Mouse (Mus musculus) NIH3T3 (cell line): ENCODE measurements at regions not wholly inside any gene's neighbourhood (a gene's known extent, or its start where the extent isn't known, plus 50 kb on each side); places are given as distances from the start of the nearest gene placed in this dataset.

Experiments
- DNase-seq: peaks from one replicate; pipeline ENCODE4 v3.0.0-alpha.2; 2012; ENCODE audit warnings: low read depth

GRCm38 (mm10) chr4:47724331-47725004 is 250.0 kb downstream of the Sec61b start:
- no peak for DNase-seq

GRCm38 (mm10) chr4:47725005-47725340 is 250.5 kb downstream of the Sec61b start:
- DNase-seq: no peak

- no peak for DNase-seq
Observed at GRCm38 (mm10) chr4:47746498-47747190, 272.2 kb downstream of the Sec61b start.

- no peak for DNase-seq
Observed at GRCm38 (mm10) chr4:47772230-47772920, 272.6 kb upstream of the Nr4a3 start.

- no peak for DNase-seq
Observed at GRCm38 (mm10) chr4:47774664-47775063, 270.3 kb upstream of the Nr4a3 start.

- DNase-seq: peak; percentile 3
Observed at GRCm38 (mm10) chr4:47781039-47781438, 263.9 kb upstream of the Nr4a3 start.

- no peak for DNase-seq
Observed at GRCm38 (mm10) chr4:47796977-47797376, 248.0 kb upstream of the Nr4a3 start.

GRCm38 (mm10) chr4:47799165-47799564 is 245.8 kb upstream of the Nr4a3 start:
- DNase-seq: no peak

- DNase-seq: no peak
Observed at GRCm38 (mm10) chr4:47803111-47803510, 241.8 kb upstream of the Nr4a3 start.

- no peak for DNase-seq
Observed at GRCm38 (mm10) chr4:47807877-47808276, 237.1 kb upstream of the Nr4a3 start.

- DNase-seq: no peak
Observed at GRCm38 (mm10) chr4:47814030-47814429, 230.9 kb upstream of the Nr4a3 start.

GRCm38 (mm10) chr4:47818371-47819159 is 226.4 kb upstream of the Nr4a3 start:
- no peak for DNase-seq

- no peak for DNase-seq
Observed at GRCm38 (mm10) chr4:47820562-47820961, 224.4 kb upstream of the Nr4a3 start.

- DNase-seq: no peak
Observed at GRCm38 (mm10) chr4:47823299-47823698, 221.7 kb upstream of the Nr4a3 start.

GRCm38 (mm10) chr4:47824083-47824482 is 220.9 kb upstream of the Nr4a3 start:
- no peak for DNase-seq

GRCm38 (mm10) chr4:47832905-47833304 is 212.0 kb upstream of the Nr4a3 start:
- DNase-seq: no peak

- DNase-seq: no peak
Observed at GRCm38 (mm10) chr4:47838411-47838810, 206.5 kb upstream of the Nr4a3 start.

- DNase-seq: no peak
Observed at GRCm38 (mm10) chr4:47842128-47842656, 202.8 kb upstream of the Nr4a3 start.

- DNase-seq: peak; percentile 2
Observed at GRCm38 (mm10) chr4:47845239-47845638, 199.7 kb upstream of the Nr4a3 start.

- DNase-seq: no peak
Observed at GRCm38 (mm10) chr4:47846389-47847318, 198.3 kb upstream of the Nr4a3 start.

GRCm38 (mm10) chr4:47861151-47861550 is 183.8 kb upstream of the Nr4a3 start:
- DNase-seq: no peak
